Mouse (Mus musculus) midbrain, embryonic 13.5 days (tissue): ENCODE data around the gene Atrnl1. TPM values are rescaled to one million over a fixed set of nuclear protein-coding genes. Genes with fewer than 3 reads are reported as not detected.

Source experiments
- ATAC-seq: fragments of 200-750 bp; cut with Nextera tagmentation; 2 replicates; pipeline ENCODE4 v1.8.0; 2017; ENCODE audit warnings: mild to moderate bottlenecking, moderate TSS enrichment, moderate library complexity
- H3K27ac ChIP-seq: fragments of 300-500 bp; sonication (generic); 2 replicates; pipeline ENCODE4 v1.5.1; 2015; ENCODE audit warnings: inconsistent platforms, mild to moderate bottlenecking, moderate library complexity
- H3K27me3 ChIP-seq: fragments of 300-500 bp; sonication (generic); 2 replicates; pipeline ENCODE4 v1.6.1; 2015; ENCODE audit warnings: mild to moderate bottlenecking, inconsistent platforms
- H3K36me3 ChIP-seq: fragments of 300-500 bp; sonication (generic); 2 replicates; pipeline ENCODE4 v1.6.1; 2015; ENCODE audit warnings: mild to moderate bottlenecking, inconsistent platforms
- H3K4me1 ChIP-seq: fragments of 300-500 bp; sonication (generic); replicated peaks from 2 replicates; pipeline ENCODE4 v1.6.1; 2015; ENCODE audit warnings: inconsistent platforms
- H3K4me2 ChIP-seq: fragments of 300-500 bp; sonication (generic); replicated peaks from 2 replicates; pipeline ENCODE4 v1.6.1; 2015; ENCODE audit warnings: moderate library complexity, mild to moderate bottlenecking, inconsistent platforms
- H3K4me3 ChIP-seq: fragments of 300-500 bp; sonication (generic); replicated peaks from 2 replicates; pipeline ENCODE4 v1.5.1; 2015; ENCODE audit warnings: mild to moderate bottlenecking, inconsistent platforms
- H3K9ac ChIP-seq: fragments of 300-500 bp; sonication (generic); replicated peaks from 2 replicates; pipeline ENCODE4 v1.6.1; 2015; ENCODE audit warnings: mild to moderate bottlenecking, inconsistent platforms
- H3K9me3 ChIP-seq: fragments of 300-500 bp; sonication (generic); 2 replicates; pipeline ENCODE4 v1.6.1; 2016; ENCODE audit warnings: mild to moderate bottlenecking, inconsistent platforms
- WGBS: fragments of 180-500 bp; shearing (Covaris S2); methylation state at CpG from one replicate; pipeline ENCODE4 v1.1.7; 2015; 5-methylcytosine and 5-hydroxymethylcytosine counted together
- polyA plus RNA-seq: library from polyadenylated mRNA; unstranded; fragments of >200 nt; fragmentation: Nextera tagmentation; extraction: Ambion mirVana; gene quantifications from 2 replicates; pipeline ENCODE4 v1.2.1, GENCODE M21; 2015

Gene Atrnl1
- polyA plus RNA-seq, 1 experiment from 2014 or later: 10.2 TPM

DNA sequence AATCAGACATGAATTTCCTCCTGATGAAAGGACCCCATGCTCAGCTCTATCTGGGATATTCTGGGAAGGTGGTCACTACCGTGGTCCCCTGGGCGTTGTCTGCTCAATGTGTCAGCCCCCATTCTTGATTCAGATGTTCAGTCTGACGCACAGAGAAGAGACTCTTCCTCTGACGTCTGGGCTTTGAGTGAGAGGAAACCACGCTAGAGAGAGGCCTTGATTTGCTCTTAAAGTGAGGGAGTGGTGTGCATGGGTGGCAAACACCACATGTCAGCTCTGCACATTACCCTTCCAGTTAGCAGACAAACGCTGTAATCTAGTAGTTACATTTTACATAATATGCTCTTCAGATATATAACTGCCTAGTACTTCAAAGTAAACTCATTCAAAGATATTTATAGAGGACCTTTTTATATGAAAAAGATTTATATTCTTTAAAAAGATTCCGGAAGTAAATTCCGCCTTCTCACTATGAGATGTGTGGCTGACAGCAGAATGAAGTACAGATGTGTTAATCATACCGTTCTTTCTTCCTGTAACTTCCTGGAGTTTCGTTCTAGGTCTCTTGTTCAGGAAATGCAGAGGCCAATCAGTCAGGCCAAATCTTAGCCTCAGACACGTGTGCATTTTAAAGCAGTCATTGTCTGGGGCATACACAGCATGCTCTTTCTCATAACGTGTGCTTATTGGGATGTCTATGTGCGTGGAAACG lies 192.1 kb downstream of the Atrnl1 start:
- H3K27me3 ChIP-seq: no peaks in the 10 kb centered on the region
- no peak for ATAC-seq
- no peak overlapping the region for H3K4me3 ChIP-seq
- H3K27ac ChIP-seq: no peak overlapping the region
- no peaks in the 10 kb centered on the region for H3K36me3 ChIP-seq
- H3K9me3 ChIP-seq: no peaks in the 10 kb centered on the region
- no peak overlapping the region for H3K4me2 ChIP-seq
- no peak overlapping the region for H3K9ac ChIP-seq
- 86% methylated on average over 14 of the region's 14 CpGs for WGBS
- H3K4me1 ChIP-seq: no peaks in the 10 kb centered on the region

DNA sequence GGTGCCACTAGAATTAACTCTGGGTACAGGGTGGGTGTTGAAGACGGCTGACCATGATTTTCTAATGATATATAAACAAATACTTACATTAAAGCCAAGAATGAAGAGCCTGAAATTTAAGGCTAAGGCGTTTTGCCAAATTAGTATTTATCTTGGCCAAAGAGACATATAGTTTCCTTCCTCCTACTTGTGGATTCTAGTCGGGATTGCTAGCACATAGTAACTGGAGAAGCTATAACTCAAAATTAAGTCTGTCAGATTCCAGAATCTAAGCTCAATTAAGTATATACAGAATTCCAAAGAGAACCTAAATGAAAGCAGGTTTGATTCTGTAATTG lies 192.6 kb downstream of the Atrnl1 start:
- Histone ChIP-seq H3K4me1 (no peaks in the 10 kb centered on the region), H3K9me3 (no peaks in the 10 kb centered on the region), H3K27me3 (no peaks in the 10 kb centered on the region), H3K27ac (no peak overlapping the region), H3K4me3 (no peak overlapping the region), H3K36me3 (no peaks in the 10 kb centered on the region), H3K9ac (no peak overlapping the region), H3K4me2 (no peak overlapping the region)
- WGBS: 84% methylated on average over 3 of the region's 3 CpGs
- no peak for ATAC-seq

DNA sequence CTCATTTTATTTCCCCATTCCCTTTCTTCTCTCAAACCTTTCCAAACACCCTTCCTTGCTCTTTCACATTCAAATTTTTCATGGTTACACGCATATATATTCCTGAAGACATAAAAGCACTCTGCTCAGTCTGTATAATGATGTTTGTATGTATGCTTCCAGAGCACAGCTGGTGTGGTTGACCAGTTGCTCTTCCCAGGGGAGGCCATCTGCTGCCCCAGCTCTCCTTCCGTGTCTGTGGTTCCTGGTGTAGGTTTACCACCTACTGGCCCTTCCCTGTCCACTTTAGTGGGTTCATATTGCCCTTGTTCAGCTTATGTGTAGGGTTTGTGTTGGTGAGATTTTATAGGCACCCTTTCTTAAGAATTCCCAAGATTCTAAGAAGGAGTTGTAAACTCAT lies 197.5 kb downstream of the Atrnl1 start:
- H3K36me3 ChIP-seq: no peaks in the 10 kb centered on the region
- H3K9ac ChIP-seq: no peak overlapping the region
- H3K4me2 ChIP-seq: no peak overlapping the region
- 52% methylated on average over 2 of the region's 2 CpGs for WGBS
- no peaks in the 10 kb centered on the region for H3K9me3 ChIP-seq
- H3K27ac ChIP-seq: no peak overlapping the region
- no peaks in the 10 kb centered on the region for H3K27me3 ChIP-seq
- no peaks in the 10 kb centered on the region for H3K4me1 ChIP-seq
- ATAC-seq: no peak
- H3K4me3 ChIP-seq: no peak overlapping the region

DNA sequence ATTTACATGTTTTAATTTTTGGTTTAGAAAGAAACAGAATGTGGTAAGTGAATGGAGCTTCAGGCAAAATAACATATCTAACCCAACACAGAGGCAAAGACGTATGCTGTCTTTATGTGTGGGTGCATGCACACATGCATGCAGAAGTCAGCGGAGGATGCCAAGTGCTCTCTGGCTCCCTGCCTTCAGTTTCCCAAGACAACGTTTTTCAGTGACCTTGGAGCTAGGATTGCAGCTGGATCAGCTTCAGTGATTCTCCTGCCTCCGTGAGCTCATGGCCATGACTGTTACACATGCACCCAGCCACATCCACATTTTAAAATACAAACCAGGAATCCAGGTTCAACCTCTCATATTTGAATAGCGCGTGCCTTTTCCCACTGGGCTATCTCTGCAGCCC lies 203.5 kb downstream of the Atrnl1 start:
- no peak overlapping the region for H3K4me2 ChIP-seq
- H3K27ac ChIP-seq: no peak overlapping the region
- no peak for ATAC-seq
- 0 out of 2 replicates have a peak, but pooled peaks cover 2% of the 10 kb centered on the region for H3K4me1 ChIP-seq
- 85% methylated on average over 6 of the region's 6 CpGs for WGBS
- H3K27me3 ChIP-seq: no peaks in the 10 kb centered on the region
- H3K36me3 ChIP-seq: no peaks in the 10 kb centered on the region
- no peak overlapping the region for H3K4me3 ChIP-seq
- no peaks in the 10 kb centered on the region for H3K9me3 ChIP-seq
- no peak overlapping the region for H3K9ac ChIP-seq

DNA sequence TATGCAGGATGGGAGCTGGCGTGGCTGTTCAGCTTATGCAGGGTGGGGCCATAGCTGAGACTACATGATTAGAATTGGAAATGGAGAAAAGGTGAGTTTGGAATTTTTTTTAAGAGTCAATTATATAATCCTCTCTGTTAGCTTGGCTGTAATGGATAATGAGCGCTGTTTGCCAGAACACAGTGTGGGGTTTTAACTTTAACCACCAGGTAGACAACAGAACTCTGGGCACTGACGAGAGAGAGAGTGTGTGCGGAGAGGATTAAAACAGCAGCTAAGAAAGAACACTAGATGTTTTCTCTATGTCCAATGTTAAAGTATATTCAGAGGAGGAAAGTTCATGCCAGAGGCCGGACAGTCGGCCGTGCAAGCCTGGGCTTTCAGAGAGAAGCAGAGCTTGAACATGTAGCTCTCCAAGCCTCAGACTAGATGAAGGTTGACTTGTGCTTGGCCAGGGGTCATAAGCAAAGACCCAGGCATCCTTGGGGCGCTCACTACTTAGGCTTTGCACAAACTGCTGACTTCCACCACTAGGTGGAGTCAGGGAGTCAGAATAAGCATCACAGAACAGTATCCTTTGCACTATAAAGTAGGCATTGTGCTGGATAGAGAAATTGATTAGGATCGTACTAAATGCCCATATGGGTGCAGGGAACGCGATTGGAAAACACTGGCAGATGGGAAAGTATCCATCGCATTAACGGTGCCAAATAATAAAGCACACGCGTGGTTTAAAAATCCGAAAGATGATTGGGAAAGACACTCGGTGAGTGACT lies 205.6 kb downstream of the Atrnl1 start:
- H3K4me3 ChIP-seq: no peak overlapping the region
- no peaks in the 10 kb centered on the region for H3K27me3 ChIP-seq

DNA sequence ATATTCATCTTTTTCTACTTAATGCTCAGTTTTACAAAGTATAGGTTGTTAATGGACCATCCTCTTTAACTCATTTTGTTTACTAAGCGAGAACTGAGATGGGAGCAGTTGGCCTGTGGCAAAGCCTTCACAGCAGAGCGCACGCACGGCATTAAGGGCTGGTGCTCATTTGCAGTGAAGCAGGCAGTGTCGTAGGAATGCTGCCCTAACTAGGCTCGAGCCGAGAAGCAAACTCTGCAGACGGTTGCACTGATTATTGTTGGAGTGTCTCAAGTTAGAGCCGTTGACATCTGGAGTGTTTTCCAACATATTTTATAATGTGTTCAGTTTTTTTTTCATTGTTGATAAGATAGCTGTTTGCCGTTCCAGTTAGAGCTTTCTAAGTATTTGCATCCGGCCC lies 206.9 kb downstream of the Atrnl1 start:
- 60% methylated on average over 11 of the region's 11 CpGs for WGBS
- no peaks in the 10 kb centered on the region for H3K36me3 ChIP-seq
- H3K27me3 ChIP-seq: no peaks in the 10 kb centered on the region

More for the DNA sequence above, 205.6 kb downstream of the Atrnl1 start:
- WGBS: 83% methylated on average over 17 of the region's 17 CpGs
- Histone ChIP-seq H3K9me3 (no peaks in the 10 kb centered on the region), H3K27ac (no peak overlapping the region), H3K4me1 (0 out of 2 replicates have a peak, but pooled peaks cover 2% of the 10 kb centered on the region), H3K36me3 (no peaks in the 10 kb centered on the region), H3K4me2 (no peak overlapping the region), H3K9ac (no peak overlapping the region)
- ATAC-seq: 0 out of 2 replicates have a peak, but pooled peaks have one; percentile 67

DNA sequence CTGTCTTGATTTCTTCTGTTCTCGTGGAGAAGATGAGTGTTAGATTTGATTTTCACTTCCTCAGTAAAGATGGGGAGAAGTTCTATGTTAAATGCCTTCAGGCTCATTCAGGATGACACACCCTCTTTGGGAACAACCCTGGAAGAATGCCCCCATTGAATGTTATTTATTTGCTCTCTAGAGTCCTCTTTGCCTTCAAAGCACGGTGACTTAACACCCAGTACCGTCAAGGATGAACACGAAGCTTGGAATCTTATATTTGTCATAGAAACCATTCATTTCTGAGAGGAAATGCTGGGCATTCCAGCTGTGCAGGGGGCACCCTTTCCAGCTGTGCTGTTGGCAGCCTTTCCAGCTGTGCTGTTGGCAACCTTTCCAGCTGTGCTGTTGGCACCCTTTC lies 212.6 kb downstream of the Atrnl1 start:
- 93% methylated on average over 4 of the region's 4 CpGs for WGBS
- no peak overlapping the region for H3K9ac ChIP-seq
- ATAC-seq: no peak
- H3K27me3 ChIP-seq: no peaks in the 10 kb centered on the region
- no peaks in the 10 kb centered on the region for H3K36me3 ChIP-seq
- H3K9me3 ChIP-seq: no peaks in the 10 kb centered on the region
- H3K4me3 ChIP-seq: no peak overlapping the region
- no peaks in the 10 kb centered on the region for H3K4me1 ChIP-seq
- no peak overlapping the region for H3K27ac ChIP-seq
- H3K4me2 ChIP-seq: no peak overlapping the region

More for the DNA sequence above, 206.9 kb downstream of the Atrnl1 start:
- no peaks in the 10 kb centered on the region for H3K9me3 ChIP-seq
- no peak overlapping the region for H3K4me3 ChIP-seq
- H3K4me2 ChIP-seq: no peak overlapping the region
- H3K27ac ChIP-seq: no peak overlapping the region
- 0 out of 2 replicates have a peak, but pooled peaks cover 2% of the 10 kb centered on the region for H3K4me1 ChIP-seq
- no peak for ATAC-seq
- no peak overlapping the region for H3K9ac ChIP-seq

DNA sequence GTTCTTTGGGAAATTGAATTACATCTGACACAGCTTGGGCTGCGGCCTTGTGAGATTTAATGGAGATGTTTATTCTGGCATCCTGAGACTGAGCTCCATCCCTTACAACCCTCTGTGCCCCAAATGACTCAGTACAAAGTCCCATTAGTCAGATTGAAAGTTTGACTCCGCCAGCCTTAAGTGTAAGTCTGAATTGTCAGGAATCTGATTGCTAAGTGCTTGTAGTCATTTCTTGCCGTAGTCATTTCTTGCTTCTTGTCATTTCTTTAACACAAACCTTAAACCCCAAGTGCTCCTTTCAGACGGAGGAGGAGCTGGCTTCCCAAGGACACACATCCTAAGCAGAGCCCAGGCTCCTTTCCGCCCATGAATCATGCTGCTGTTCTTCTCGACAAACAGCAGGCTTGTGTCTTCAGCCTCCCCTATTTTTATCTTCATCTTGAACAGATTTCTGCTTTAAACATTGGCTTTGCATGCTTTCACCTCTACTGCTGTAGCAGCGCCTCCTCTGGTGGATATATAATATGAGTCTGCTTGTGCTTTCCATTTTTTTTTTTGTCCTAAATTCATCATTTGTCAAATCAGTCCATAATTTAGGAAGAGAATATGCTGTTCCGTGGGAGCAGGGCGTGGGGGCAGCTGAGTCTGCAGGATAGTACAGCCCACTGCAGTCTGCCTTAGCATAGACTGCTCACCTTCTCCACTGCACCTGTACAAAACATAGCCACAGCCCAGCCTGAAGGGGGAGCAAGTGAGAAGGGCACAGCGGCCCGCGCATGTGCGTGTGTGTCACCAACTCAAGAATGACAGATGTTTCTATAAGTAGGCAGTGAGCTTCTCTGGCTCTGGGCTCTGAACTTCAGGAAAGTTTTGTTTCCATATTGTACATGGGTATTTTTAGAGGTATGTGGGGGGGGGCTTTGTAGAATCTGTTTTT lies 214.7 kb downstream of the Atrnl1 start:
- ATAC-seq: no peak
- Histone ChIP-seq H3K36me3 (no peaks in the 10 kb centered on the region), H3K4me3 (no peak overlapping the region), H3K4me2 (no peak overlapping the region), H3K27me3 (no peaks in the 10 kb centered on the region), H3K27ac (no peak overlapping the region), H3K4me1 (no peaks in the 10 kb centered on the region), H3K9ac (no peak overlapping the region), H3K9me3 (no peaks in the 10 kb centered on the region)
- 94% methylated on average over 13 of the region's 13 CpGs for WGBS

DNA sequence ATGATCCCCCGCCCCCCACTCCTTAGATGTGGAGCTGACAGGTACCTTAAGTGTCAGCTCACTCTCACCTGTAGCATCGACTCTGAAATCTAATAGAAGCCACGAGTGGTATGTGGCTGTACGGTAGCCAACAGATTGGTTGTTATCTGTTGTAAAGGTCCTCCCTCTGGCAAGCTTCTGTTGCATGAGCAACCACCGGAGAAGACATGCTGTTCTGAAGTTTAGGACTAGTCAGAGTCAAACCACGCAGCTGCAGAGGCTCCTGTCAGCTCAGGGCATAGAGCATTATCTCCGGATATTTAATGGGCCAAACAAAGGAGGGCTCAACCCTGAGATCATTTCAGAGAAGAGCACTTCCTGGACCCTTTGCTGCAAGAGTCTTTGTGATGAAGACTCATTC lies 222.2 kb downstream of the Atrnl1 start:
- no peak overlapping the region for H3K4me3 ChIP-seq
- WGBS: 91% methylated on average over 7 of the region's 7 CpGs
- ATAC-seq: no peak
- H3K9ac ChIP-seq: no peak overlapping the region
- no peaks in the 10 kb centered on the region for H3K9me3 ChIP-seq
- H3K27me3 ChIP-seq: no peaks in the 10 kb centered on the region
- H3K4me1 ChIP-seq: no peaks in the 10 kb centered on the region
- no peak overlapping the region for H3K27ac ChIP-seq
- no peaks in the 10 kb centered on the region for H3K36me3 ChIP-seq
- no peak overlapping the region for H3K4me2 ChIP-seq

DNA sequence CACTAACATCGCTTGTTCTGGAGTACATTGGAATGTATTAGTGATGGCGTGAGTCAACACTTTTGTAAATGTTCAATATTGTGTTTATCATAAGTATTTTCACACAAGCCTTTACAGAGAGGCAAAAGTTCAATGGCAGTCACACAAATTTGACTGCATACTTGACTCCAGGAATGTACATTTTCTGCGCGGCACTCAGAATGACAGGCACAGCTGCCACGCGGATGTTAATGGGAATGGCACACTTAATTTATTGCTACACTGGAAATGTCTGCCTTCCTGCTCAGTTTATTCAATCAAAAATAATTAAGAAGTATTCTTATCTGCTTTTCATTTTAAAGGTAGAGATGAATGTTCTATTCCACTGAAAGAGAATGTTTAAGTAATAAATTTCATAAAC lies 227.0 kb downstream of the Atrnl1 start:
- no peaks in the 10 kb centered on the region for H3K36me3 ChIP-seq
- no peak for ATAC-seq
- H3K9ac ChIP-seq: no peak overlapping the region
- H3K9me3 ChIP-seq: no peaks in the 10 kb centered on the region; the same call in 1 of the 2 replicates
- H3K4me1 ChIP-seq: peaks cover 13% of the 10 kb centered on the region; the same call in 1 of the 2 replicates
- no peak overlapping the region for H3K4me2 ChIP-seq
- H3K27me3 ChIP-seq: no peaks in the 10 kb centered on the region
- 74% methylated on average over 6 of the region's 6 CpGs for WGBS
- no peak overlapping the region for H3K4me3 ChIP-seq
- peak overlapping the region; percentile 53; the same call in 1 of the 2 replicates for H3K27ac ChIP-seq

DNA sequence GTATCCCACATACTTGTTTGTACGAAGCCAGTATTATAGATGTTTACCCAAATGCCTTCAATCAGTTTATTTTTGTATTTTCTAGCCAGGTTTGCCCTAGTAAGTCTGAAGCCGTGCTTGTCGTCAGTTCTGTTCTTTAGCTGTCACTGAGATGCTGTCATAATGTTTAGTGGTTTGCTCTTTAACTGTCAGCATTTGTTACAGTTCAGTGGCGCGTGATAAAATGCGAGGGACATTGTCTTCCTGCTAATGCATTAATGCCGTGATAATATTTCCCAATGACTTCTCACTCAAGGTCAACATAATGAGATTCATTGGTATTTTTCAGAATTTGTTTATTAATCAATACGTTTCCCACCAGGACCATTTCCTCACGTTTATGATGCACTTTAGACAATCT lies 227.7 kb downstream of the Atrnl1 start:
- Histone ChIP-seq H3K4me2 (no peak overlapping the region), H3K9ac (no peak overlapping the region), H3K9me3 (no peaks in the 10 kb centered on the region; the same call in 1 of the 2 replicates), H3K4me1 (peaks cover 13% of the 10 kb centered on the region; the same call in 1 of the 2 replicates), H3K4me3 (no peak overlapping the region), H3K27ac (no peak overlapping the region), H3K36me3 (peaks cover 4% of the 10 kb centered on the region; the same call in 1 of the 2 replicates), H3K27me3 (no peaks in the 10 kb centered on the region)
- 76% methylated on average over 9 of the region's 9 CpGs for WGBS
- no peak for ATAC-seq

DNA sequence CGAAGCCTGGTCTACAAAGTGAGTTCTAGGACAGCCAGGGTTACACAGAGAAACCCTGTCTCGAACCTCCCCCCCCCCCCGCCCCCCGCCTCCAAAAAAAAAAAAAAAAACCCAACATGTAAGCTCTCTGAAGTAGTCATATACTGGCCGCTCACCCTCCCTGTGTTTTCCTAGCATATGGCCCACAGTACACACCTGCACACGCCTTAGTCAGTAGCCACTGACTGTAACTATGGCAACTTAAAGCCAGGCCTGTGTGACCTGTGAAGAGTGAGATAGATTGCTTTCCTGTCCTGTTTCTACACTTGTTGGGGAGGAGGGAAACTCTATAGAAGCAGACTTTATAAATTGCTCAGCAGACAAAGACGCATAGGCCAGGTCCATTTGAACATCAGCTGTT lies 239.1 kb downstream of the Atrnl1 start:
- Histone ChIP-seq H3K4me2 (no peak overlapping the region), H3K9me3 (no peaks in the 10 kb centered on the region), H3K4me3 (no peak overlapping the region), H3K9ac (no peak overlapping the region), H3K27ac (no peak overlapping the region), H3K27me3 (no peaks in the 10 kb centered on the region), H3K4me1 (no peaks in the 10 kb centered on the region), H3K36me3 (no peaks in the 10 kb centered on the region)
- WGBS: 84% methylated on average over 7 of the region's 7 CpGs
- ATAC-seq: no peak
